Mouse (Mus musculus) gastrocnemius, postnatal 10 days (tissue): ENCODE measurements around the gene 4930444G20Rik. TPM values are rescaled to one million over a fixed set of nuclear protein-coding genes. Genes with fewer than 3 reads are reported as not detected.
"Not testable (repeated sequence)": the region's sequence is repeated elsewhere in the genome, so short reads cannot be mapped to it uniquely, and the experiment has no call there.

ENCODE experiments used
- DNase-seq: peaks from one replicate; pipeline ENCODE4 v3.0.0; 2021; ENCODE audit warnings: mixed read lengths
- long read RNA-seq, 2 experiments: library from polyadenylated mRNA; stranded (forward); transcript quantifications; one replicate each; pipeline ENCODE4 v2.0.0; 2021
- total RNA-seq, 2 experiments: library from RNA; stranded (reverse); gene quantifications; 2 replicates each; pipeline ENCODE4 v1.2.3; 2021

Gene 4930444G20Rik
- not detected for total RNA-seq
- long read RNA-seq, experiment 1 = 0 reads
- long read RNA-seq, experiment 2 = 0 reads

DNA sequence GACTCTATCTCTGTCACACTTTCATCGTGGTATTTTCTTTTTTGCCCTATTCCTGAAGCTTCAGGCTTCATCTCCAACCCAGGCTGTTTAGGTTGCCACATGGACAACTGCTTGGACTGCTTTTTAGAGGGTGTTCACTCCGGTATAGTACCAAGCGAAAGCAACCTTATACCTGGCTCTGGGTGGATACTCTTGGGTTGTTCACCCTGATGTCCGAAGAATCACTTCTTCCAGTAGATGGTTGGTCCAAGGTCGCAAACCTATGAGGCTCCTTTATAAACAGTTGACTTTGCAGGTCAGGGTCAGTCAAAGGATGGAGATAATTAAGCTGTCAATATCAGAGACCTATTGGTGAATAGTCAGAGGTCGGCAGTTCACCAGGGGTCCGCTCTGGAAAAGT is at the start of gene 4930444G20Rik:
TSS of gene 4930444G20Rik (minus strand) at position 101 of the 400 bp plus-strand sequence.
- not testable (repeated sequence) for DNase-seq

DNA sequence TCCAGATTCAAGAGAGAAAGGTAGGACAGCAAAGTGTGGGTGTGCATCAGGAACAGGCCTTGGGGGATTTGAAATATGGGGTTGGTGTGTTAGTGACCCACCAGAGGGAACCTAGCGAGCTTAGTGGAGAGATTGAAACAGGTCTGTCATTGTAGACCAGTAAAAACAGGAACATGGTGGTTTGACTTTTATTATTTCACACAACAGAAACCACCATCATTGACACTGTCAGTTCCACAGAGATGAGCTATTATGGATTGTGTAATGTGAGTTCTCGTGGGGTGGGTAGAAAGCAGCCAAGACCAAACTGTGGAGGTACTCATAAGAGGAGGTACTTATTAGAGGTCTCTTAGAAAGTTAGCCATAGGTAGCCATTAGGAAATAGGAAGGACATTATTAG is 6.7 kb upstream of the 4930444G20Rik start:
- DNase-seq = no peak

DNA sequence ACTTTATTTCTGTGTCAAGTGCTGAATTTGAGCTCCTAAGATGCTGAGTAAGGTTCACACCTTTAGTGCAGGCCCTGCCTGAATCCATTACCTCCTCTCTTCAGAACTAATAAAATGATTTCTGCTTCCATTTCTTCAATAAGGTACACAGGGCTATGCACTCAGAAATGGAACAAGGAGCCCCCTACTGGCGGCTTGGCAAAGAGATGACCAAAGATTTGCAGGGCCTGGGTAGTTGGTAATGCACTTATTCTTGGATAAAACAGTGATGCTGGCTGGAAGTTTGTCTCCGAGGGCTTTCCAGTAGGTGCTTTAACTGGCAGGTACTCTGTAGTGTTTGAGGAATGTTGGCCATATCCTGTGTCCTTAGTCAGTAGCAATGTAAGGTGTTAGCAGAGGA is 4.9 kb upstream of the 4930444G20Rik start:
- DNase-seq = no peak

DNA sequence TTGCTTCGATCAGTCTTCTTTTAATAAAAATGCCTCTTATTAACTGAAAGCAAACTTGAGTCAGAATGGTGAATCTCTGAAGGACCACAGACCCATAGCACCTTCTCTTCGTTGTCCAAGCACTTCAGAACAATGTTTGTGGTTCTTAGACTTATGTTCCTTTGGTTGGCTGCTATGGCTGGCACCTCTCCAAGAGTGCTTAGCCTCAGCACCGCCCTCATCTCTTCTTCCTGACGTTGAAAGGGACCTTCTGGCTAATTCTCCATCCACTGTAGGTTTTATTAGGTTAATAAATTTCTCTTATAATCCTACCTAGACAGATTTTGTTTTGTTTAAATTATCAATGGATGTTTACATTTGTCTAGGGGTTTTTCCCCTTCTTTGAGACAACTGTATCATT is 2.7 kb upstream of the 4930444G20Rik start:
- no peak for DNase-seq

DNA sequence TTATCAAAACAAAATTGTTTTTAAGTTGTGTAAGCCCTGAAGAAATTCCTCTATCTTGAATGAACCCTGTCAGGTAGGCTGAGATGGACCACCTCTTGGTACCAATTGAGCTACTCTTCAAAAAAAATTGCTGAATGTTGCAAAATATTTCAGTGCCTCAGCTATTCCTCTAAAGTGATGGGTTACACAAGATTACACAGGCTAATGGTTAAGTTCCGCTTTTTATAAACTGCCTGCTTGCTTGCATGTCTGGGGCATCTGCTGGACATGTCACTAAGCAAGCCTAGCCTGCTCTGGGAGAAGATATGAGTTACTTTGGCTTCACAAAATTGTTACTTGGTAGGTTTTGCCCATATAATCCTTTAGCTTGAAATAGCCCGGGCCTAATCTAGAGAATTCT is 2.3 kb upstream of the 4930444G20Rik start:
- no peak for DNase-seq

DNA sequence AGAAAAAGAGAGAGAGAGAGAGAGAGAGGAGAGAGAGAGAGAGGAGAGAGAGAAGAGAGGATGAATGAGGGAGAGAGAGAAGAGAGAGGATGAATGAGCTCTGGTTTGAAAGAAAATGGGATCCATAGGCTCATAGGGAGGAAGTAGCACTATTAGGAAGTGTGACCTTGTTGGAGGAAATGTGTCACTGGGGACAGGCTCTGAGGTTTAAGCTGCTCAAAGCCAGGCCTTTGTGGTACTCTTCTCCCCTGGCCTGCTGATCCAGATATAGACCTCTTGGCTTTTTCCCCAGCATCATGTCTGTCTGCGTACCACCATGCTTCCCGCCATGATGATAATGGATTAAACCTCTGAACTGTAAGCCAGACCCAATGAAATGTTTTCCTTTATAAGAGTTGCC is 8.5 kb downstream of the 4930444G20Rik start:
- DNase-seq = no peak

DNA sequence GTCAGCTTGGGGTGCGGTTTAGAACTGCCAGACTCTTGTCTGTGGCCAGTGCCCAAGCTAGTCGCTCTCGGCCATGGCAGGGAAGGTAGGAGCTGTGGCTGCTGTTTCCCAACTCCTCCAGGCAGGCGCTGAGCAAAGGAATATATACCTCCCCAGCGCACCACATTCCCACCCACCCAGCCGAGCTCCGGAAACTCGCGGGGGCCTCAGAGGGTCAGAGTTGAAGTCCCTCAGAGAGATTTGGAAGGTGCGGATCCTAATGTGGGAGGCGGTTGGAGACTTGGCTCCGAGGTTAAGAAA is 8.9 kb downstream of the 4930444G20Rik start:
- DNase-seq = no peak

DNA sequence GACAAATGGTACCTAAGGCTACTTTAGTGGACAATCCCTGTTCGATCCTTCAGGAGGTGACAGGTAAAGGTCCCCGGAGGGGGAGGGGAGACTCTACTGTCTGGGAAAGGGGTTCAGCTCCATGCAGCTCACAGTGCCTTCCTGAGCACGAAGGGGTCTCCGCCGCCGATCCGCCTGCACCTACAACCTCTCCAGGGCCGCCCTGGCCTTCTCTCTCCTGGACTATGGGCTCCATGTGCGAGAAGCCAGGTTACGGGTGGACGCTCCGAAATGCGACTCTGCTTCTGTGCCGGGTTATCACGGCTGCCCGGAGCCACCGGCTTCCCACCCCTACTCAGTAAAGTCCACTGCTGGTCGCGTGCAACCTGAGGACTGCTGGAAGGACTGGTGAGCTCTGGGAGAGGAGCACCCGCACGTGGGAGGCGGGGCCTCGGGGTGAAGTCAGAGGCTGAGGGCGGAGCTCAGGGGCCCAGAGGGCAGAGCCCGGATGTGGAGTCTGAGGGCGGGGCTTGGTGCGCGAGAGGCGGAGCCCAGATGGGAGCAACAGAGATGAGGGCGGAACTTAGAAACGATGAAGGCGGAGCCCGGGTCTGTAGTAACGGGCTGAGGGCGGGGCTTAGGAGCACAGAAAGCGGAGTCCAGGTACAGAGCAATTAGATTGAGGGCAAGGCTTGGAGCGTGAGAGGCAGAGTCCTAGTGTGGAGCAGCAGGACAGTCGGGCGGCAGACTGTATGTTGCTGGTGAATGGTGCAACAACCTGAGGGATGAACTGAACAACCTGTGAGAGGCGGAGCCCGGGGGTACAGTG is 9.5 kb downstream of the 4930444G20Rik start:
- peak; percentile 82 for DNase-seq

DNA sequence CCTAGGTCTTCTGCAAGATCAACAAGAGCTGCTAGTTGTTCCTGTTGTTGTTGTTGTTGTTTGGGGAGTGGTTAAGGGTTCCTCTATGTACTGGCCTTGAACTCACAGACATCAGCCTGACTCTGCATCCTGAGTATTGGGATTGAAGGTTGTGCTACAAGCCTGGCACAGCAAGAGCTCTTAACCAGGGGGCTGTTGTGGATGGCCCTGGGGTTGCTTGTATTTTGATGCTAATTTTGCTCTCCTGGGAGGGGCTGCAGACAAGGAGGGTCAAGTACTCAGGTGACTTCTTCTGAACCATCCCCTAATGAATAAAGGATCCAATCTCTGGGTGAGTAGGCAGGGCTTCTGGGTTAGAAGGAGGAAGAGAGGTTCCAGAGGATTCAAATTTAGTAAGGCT is 12.6 kb downstream of the 4930444G20Rik start:
- no peak for DNase-seq

DNA sequence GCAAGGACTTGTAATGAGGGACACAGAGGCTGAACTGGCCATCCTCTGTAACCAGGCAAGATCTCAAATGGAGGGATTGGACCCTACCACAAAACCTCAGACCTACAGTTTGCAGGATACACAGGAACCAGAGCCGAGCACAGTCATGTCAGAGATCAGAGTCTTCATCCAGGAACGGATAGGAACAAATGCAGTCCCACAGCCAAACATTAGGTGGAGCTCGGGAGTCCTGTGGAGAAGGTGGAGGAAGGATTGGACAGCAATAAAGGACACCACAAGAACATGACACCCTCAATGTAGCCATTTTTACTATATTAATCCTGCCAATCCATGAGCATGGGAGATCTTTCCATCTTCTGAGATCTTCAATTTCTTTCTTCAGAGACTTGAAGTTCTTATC is 31.6 kb downstream of the 4930444G20Rik start:
- DNase-seq = peak; percentile 56

DNA sequence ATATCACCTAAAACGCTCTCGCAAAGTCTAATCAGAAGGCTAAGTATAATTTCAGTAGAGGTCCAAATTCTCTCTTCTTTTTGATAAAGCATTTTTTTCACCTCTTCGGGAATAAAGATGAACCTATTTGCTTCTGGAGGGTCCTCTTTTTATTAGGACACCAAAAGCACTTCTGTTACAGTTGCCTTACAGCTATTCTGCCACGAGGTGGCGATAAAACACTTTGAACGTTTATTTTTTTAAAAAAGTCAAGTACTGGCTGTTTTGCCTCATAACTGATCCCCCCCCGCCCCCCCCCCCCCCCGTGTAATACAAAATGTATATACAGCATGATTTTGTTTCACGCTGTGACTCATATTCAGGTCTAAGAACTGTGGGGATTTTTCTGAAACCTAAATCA is 33.6 kb downstream of the 4930444G20Rik start:
- no peak for DNase-seq

DNA sequence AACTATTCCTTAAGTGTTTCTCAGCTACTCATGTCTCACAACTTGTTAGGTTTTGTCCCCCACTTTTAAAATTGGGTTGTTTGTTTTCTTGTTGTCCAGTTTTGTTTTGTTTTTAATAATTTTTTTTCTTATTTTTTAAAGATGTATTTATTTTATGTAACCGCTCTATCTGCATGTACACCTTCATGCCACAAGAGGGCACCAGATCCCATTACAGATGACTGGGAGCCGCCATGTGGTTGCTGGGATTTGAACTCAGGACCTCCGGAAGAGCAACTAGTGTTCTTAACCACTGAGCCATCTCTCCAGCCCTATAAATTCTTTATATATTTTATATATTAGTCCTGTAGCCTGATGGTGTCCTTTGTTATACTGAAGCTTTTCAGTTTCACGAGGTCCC is 49.3 kb downstream of the 4930444G20Rik start:
- no peak for DNase-seq

DNA sequence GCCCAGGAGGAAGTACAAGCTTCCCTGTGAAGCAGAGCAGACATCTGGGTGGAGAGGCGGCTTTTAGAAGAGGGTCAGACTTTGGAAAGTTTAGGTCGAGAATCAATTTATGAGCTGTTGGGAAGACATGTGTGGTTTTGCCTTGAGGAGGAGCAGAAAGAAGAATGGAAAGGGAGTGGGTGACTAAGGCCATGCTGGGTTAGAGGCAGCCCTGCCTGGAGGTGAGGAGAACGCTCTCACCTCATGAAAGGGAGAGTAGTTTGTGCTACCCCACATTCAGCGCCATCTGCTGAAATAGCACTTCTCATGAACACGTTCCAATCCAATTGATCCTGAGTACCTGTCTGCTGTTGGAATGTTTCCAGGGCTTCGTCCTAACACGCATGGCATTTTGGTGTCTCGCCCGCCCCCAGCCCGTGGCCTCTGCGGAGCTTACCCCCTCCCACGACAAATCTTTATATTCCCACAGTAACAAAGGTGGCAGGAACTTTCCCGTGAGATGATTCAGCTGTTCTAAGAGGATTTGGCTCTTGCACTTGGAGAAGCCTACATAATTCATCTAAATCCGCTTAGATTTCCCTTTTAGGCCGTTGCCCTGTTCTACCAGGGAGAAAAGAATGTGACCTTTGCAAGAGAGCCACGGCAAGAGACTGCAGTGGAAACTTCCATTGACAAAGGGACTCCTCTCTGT is 50.3 kb downstream of the 4930444G20Rik start:
- no peak for DNase-seq

Other genes with a start within 250 kb of the 4930444G20Rik start
- gene Sgk1, start 185.9 kb downstream of the 4930444G20Rik start, total RNA-seq = 100 to 1,000 TPM in 1 of 2 experiments, 10 to 100 TPM in 1; 87.2 to 233 TPM
- gene E030030I06Rik, start 81.2 kb upstream of the 4930444G20Rik start, total RNA-seq = 1 to 10 TPM in 1 of 2 experiments, under 1 TPM in 1; 0.52 to 2.8 TPM
- gene Raet1e, start 90.5 kb upstream of the 4930444G20Rik start, total RNA-seq = under 1 TPM; 0.16 to 0.50 TPM
- under 1 TPM; 0.21 to 0.43 TPM for gene H60b, start 90.5 kb upstream of the 4930444G20Rik start, total RNA-seq